Mouse (Mus musculus) heart, embryonic 12.5 days (tissue): ENCODE measurements at regions not wholly inside any gene's neighbourhood (a gene's known extent, or its start where the extent isn't known, plus 50 kb on each side); places are given as distances from the start of the nearest gene placed in this dataset.

Experiments used
- ATAC-seq: fragments of 200-750 bp; cut with Nextera tagmentation; 2 replicates; pipeline ENCODE4 v1.8.0; 2017; ENCODE audit warnings: moderate TSS enrichment, moderate library complexity; ENCODE audit not compliant: insufficient number of reproducible peaks, low FRiP score
- H3K27ac ChIP-seq: fragments of 300-500 bp; sonication (generic); 2 replicates; pipeline ENCODE4 v1.5.1; 2016; ENCODE audit warnings: mild to moderate bottlenecking, moderate library complexity; ENCODE audit not compliant: poor library complexity, severe bottlenecking
- H3K27me3 ChIP-seq: fragments of 300-500 bp; sonication (generic); replicated peaks from 2 replicates; pipeline ENCODE4 v1.6.1; 2016; ENCODE audit warnings: mild to moderate bottlenecking, moderate library complexity
- H3K36me3 ChIP-seq: fragments of 300-500 bp; sonication (generic); 2 replicates; pipeline ENCODE4 v1.6.1; 2016; ENCODE audit warnings: mild to moderate bottlenecking, moderate library complexity
- H3K4me1 ChIP-seq: fragments of 300-500 bp; sonication (generic); replicated peaks from 2 replicates; pipeline ENCODE4 v1.6.1; 2016; ENCODE audit warnings: mild to moderate bottlenecking
- H3K4me2 ChIP-seq: fragments of 300-500 bp; sonication (generic); 2 replicates; pipeline ENCODE4 v1.6.1; 2016; ENCODE audit warnings: mild to moderate bottlenecking, moderate library complexity
- H3K4me3 ChIP-seq: fragments of 300-500 bp; sonication (generic); 2 replicates; pipeline ENCODE4 v1.5.1; 2016; ENCODE audit warnings: mild to moderate bottlenecking
- H3K9ac ChIP-seq: fragments of 300-500 bp; sonication (generic); 2 replicates; pipeline ENCODE4 v1.6.1; 2016; ENCODE audit warnings: mild to moderate bottlenecking, moderate library complexity
- H3K9me3 ChIP-seq: fragments of 300-500 bp; sonication (generic); replicated peaks from 2 replicates; pipeline ENCODE4 v1.6.1; 2016; ENCODE audit warnings: mild to moderate bottlenecking, moderate library complexity
- WGBS: fragments of 180-500 bp; shearing (Covaris S2); methylation state at CpG from one replicate; pipeline ENCODE4 v1.1.7; 2016; 5-methylcytosine and 5-hydroxymethylcytosine counted together

DNA sequence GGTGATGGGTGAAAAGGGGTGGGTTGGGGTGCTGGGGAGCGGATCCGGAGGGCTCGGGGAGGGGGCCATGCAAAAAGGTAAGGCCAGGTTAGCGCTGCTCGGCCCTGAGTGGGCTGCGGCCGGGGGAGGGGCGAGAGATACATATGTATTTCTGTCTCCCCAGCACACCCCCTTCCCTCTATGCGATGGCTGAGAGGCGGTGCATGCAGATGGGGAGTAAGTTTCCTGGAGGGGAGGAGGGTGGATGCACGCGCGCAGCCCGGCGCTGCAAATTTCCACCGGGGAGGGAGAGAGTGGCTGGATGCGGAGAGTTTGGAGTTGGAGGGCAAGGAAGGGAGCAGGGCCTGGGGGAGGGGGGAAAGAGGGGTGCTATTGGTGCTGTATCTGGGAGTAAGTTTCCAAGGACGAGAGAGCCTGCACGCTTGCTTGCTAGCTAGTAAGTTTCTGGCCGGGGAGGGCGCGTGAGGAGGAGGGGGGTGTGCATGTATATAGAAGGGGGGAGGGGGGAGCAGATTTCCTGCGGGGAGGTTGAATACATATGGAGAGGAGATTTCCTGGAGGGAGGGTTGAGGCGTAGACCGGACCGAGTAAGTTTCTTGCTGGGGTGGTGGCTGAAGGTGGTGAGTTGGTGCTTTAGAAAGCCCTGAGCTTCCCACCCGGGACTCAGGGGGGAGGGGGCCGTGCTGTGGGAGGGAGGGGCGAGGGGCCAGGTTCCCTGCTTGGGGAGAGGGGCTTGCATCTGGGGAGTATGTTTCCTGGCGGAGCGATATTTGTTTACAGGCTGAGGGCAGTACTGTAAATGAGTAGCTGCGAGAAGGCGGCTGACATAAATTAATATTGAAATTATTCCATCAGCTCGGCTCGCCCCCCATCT lies 130.8 kb upstream of the Ubr2 start:
- Histone ChIP-seq H3K4me3 (peak overlapping the region; percentile 86), H3K27ac (peak overlapping the region; percentile 98), H3K4me2 (peak overlapping the region; percentile 92), H3K9ac (peak overlapping the region; percentile 96), H3K4me1 (peaks cover 25% of the 10 kb centered on the region), H3K27me3 (no peaks in the 10 kb centered on the region), H3K36me3 (no peaks in the 10 kb centered on the region; the same call in 1 of the 2 replicates), H3K9me3 (no peaks in the 10 kb centered on the region)
- 1% methylated on average over 35 of the region's 35 CpGs for WGBS
- ATAC-seq: peak; percentile 70

DNA sequence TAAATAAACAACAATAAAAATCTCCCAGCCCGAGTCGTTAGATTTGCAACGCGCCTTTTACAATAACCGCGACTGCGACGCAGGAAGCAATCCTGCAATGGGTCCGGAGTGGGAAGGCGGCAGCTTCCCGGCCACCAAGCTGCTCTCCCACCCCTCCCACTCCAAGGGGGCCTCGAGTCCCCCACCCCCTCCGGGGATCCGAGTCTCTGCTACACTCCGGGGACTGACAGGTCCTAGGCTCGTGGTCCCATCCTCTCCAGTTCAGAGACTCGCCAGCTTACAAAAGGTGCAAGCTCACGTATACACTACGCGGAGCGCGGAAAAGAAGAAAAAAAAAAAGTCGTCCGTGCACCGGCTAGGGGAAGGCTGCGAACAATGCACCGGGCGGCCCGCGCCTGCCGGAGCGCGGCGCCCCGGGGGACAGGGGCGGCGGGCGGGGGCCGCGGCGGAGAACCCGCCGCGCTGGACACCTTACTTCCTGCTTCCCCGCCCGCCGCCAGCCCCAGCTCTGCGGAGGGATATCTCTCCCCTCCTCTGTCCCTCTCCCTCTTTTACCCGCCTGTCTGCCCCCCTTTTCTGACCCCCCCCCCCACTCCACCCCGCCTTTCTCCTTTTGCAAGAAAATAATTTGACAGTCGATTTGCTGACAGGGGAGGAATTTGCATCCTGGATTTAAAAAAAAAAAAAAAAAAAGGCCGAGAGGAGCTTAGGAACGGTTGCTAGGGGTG lies 130.0 kb upstream of the Ubr2 start:
- peak; percentile 37 for ATAC-seq
- Histone ChIP-seq H3K36me3 (no peaks in the 10 kb centered on the region), H3K27me3 (no peaks in the 10 kb centered on the region), H3K27ac (peak overlapping the region; percentile 98), H3K4me3 (peak overlapping the region; percentile 86), H3K4me1 (peaks cover 25% of the 10 kb centered on the region), H3K9ac (peak overlapping the region; percentile 96), H3K9me3 (no peaks in the 10 kb centered on the region), H3K4me2 (peak overlapping the region; percentile 92)
- under 1% methylated on average over 50 of the region's 53 CpGs for WGBS

- Histone ChIP-seq H3K27me3 (no peaks in the 10 kb centered on the region), H3K9ac (peak overlapping the region; percentile 96), H3K4me1 (peaks cover 25% of the 10 kb centered on the region), H3K4me2 (peak overlapping the region; percentile 92), H3K4me3 (peak overlapping the region; percentile 86), H3K27ac (peak overlapping the region; percentile 98), H3K9me3 (no peaks in the 10 kb centered on the region), H3K36me3 (no peaks in the 10 kb centered on the region)
- WGBS: under 1% methylated on average over 26 of the region's 34 CpGs
- ATAC-seq: peak; percentile 90
These were observed 129.4 kb upstream of the Ubr2 start for GRCm38 (mm10) chr17:47139730-47140231.

DNA sequence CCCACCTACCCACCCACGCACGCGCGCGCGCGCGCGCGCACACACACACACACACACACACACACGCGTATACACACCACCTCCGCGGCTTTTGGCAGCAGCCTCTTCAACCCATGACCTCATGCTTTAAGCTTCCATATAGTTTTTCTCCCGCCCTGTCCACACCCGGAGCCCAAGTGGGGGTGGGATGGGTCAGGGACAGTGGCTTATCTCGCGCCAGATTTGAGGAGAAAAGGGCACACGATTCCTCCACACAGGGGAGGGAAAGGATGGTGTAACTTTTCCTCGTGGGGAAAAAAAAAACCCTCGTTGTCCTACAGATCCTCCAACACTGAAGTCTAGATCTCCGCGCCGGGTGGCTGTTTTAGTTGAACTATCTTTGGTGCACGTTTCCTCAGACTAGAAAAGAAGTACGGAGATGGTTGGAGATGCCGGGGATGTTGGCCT lies 128.8 kb upstream of the Ubr2 start:
- Histone ChIP-seq H3K4me3 (peak overlapping the region; percentile 86), H3K4me2 (peak overlapping the region; percentile 92), H3K4me1 (peaks cover 25% of the 10 kb centered on the region), H3K9me3 (no peaks in the 10 kb centered on the region), H3K36me3 (no peaks in the 10 kb centered on the region), H3K27me3 (no peaks in the 10 kb centered on the region), H3K27ac (peak overlapping the region; percentile 98), H3K9ac (peak overlapping the region; percentile 96)
- no peak for ATAC-seq
- WGBS: 0% methylated on average over 18 of the region's 27 CpGs

- H3K4me3 ChIP-seq: no peak overlapping the region
- no peak overlapping the region for H3K9ac ChIP-seq
- no peak overlapping the region for H3K4me2 ChIP-seq
- WGBS: 21% methylated on average over 6 of the region's 6 CpGs
- H3K9me3 ChIP-seq: no peaks in the 10 kb centered on the region
- no peaks in the 10 kb centered on the region for H3K36me3 ChIP-seq
- peaks cover 23% of the 10 kb centered on the region for H3K4me1 ChIP-seq
- ATAC-seq: no peak
- H3K27ac ChIP-seq: no peak overlapping the region
- H3K27me3 ChIP-seq: no peaks in the 10 kb centered on the region
These were observed 127.8 kb upstream of the Ubr2 start for GRCm38 (mm10) chr17:47138174-47138573.

GRCm38 (mm10) chr17:47135391-47135790 lies 125.0 kb upstream of the Ubr2 start:
- peaks cover 10% of the 10 kb centered on the region for H3K9me3 ChIP-seq
- no peaks in the 10 kb centered on the region for H3K27me3 ChIP-seq
- no peak for ATAC-seq
- no peak overlapping the region for H3K4me2 ChIP-seq
- 74% methylated on average over 5 of the region's 5 CpGs for whole genome bisulfite sequencing
- H3K4me1 ChIP-seq: peaks cover 12% of the 10 kb centered on the region
- no peak overlapping the region for H3K27ac ChIP-seq
- no peaks in the 10 kb centered on the region for H3K36me3 ChIP-seq
- no peak overlapping the region for H3K4me3 ChIP-seq
- H3K9ac ChIP-seq: no peak overlapping the region

GRCm38 (mm10) chr17:47133785-47134184 lies 123.4 kb upstream of the Ubr2 start:
- H3K4me3 ChIP-seq: no peak overlapping the region
- WGBS: 37% methylated on average over 2 of the region's 2 CpGs
- H3K27ac ChIP-seq: no peak overlapping the region
- ATAC-seq: no peak
- H3K9me3 ChIP-seq: peaks cover 11% of the 10 kb centered on the region
- H3K36me3 ChIP-seq: no peaks in the 10 kb centered on the region
- peaks cover 8% of the 10 kb centered on the region for H3K4me1 ChIP-seq
- no peak overlapping the region for H3K9ac ChIP-seq
- no peaks in the 10 kb centered on the region for H3K27me3 ChIP-seq
- H3K4me2 ChIP-seq: no peak overlapping the region

GRCm38 (mm10) chr17:47127571-47127970 lies 117.2 kb upstream of the Ubr2 start:
- Histone ChIP-seq H3K4me2 (no peak overlapping the region), H3K9ac (no peak overlapping the region), H3K4me1 (no peaks in the 10 kb centered on the region), H3K27ac (no peak overlapping the region), H3K9me3 (peaks cover 11% of the 10 kb centered on the region), H3K27me3 (no peaks in the 10 kb centered on the region), H3K36me3 (no peaks in the 10 kb centered on the region), H3K4me3 (no peak overlapping the region)
- WGBS: 76% methylated on average over 3 of the region's 3 CpGs
- no peak for ATAC-seq

DNA sequence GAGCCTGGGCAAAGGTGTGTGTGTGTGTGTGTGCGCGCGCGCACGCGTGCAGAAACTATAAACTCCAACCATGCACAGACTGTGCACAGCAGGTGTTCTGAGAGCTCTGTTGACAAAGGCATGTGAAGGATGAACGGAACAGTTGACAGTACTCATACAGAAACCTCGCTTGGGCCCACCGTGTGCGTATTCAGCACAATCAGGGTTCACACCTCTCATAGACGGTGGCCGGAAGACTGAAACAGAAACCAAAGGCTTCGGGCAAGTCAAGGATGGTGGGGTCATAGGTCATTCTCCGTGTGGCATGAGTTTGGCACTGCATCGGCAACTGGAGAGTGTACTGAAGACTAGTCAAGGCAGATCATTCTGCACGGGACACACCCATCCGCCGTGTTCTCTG lies 113.2 kb upstream of the Ubr2 start:
- Histone ChIP-seq H3K27ac (no peak overlapping the region), H3K4me3 (no peak overlapping the region), H3K4me2 (no peak overlapping the region), H3K27me3 (no peaks in the 10 kb centered on the region), H3K4me1 (no peaks in the 10 kb centered on the region), H3K9ac (no peak overlapping the region), H3K36me3 (no peaks in the 10 kb centered on the region), H3K9me3 (no peaks in the 10 kb centered on the region)
- ATAC-seq: no peak
- WGBS: 89% methylated on average over 18 of the region's 18 CpGs

GRCm38 (mm10) chr17:47122221-47122620 lies 111.9 kb upstream of the Ubr2 start:
- Histone ChIP-seq H3K36me3 (no peaks in the 10 kb centered on the region), H3K4me2 (no peak overlapping the region), H3K4me1 (no peaks in the 10 kb centered on the region), H3K27ac (no peak overlapping the region), H3K9me3 (no peaks in the 10 kb centered on the region), H3K4me3 (no peak overlapping the region), H3K9ac (no peak overlapping the region), H3K27me3 (no peaks in the 10 kb centered on the region)
- 76% methylated on average over 9 of the region's 9 CpGs for WGBS
- ATAC-seq: no peak

GRCm38 (mm10) chr17:47118010-47118409 lies 107.7 kb upstream of the Ubr2 start:
- H3K4me3 ChIP-seq: no peak overlapping the region
- no peak overlapping the region for H3K9ac ChIP-seq
- no peaks in the 10 kb centered on the region for H3K36me3 ChIP-seq
- H3K4me2 ChIP-seq: no peak overlapping the region
- ATAC-seq: no peak
- H3K4me1 ChIP-seq: no peaks in the 10 kb centered on the region
- 0 out of 2 replicates have a peak, but pooled peaks cover under 1% of the 10 kb centered on the region for H3K9me3 ChIP-seq
- H3K27ac ChIP-seq: no peak overlapping the region
- no peaks in the 10 kb centered on the region for H3K27me3 ChIP-seq
- 80% methylated on average over 7 of the region's 7 CpGs for WGBS
